Mouse (Mus musculus): Measurements from ENCODE around the gene Zfp574.

DNA sequence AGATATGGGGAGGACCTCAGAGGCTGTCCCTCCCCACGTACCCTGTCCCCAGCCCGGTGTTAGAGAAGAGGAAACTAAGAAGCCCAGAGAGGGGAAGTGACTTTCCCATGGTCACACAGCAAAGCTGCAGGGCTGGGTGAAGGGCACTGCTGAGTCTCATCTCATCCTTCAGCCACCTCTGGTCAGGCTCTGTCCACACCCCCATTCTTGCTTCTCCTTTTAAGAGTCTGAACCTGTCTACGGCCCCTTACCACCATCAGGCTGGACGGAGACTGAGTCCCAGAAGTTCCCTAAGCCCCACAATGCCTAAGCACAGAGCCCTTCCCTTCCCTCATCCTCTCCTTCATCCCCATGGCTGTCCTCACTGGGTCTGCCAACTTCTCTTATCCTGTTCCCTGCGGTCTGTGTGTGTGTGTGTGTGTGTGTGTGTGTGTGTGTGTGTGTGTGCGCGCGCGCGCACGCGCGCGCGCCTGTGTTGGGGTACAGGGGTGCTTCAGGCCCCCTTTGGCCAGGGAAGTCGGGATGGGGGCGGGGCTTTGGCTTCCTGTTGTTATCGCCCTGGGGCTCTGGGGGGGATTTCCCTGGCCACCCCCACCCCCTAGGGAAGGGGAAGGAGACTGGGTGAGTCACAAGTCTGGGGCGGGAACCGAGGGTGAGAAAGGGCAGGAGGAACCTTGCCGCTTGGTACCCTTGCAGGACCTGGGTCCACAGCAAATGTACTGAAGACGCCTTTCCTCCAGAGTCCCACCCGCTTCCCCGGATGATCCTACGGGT, 47.9 kb downstream of the Zfp574 start:
- TF ChIP-seq CTCF (IDR thresholded peaks at IDR 0.05) (no peak), EP300 (IDR thresholded peaks at IDR 0.05; ENCODE audit: insufficient read depth, low read depth, low read length) (no peak)

Measured in heart, adult 2 months (tissue).